Mouse (Mus musculus) retina, adult 2 months (tissue): ENCODE data around the gene Dusp27.
"Not testable (repeated sequence)": the region's sequence is repeated elsewhere in the genome, so short reads cannot be mapped to it uniquely, and the experiment has no call there.

Experiments used
- DNase-seq: peaks from one replicate; pipeline ENCODE4 v3.0.0-alpha.2; 2012; ENCODE audit warnings: low read depth, low spot score

The Dusp27 gene

GRCm38 (mm10) chr1:166142369-166142768, 14.6 kb upstream of the Dusp27 start:
- DNase-seq, result no peak

GRCm38 (mm10) chr1:166141868-166142267, 14.1 kb upstream of the Dusp27 start:
- DNase-seq, result not testable (repeated sequence)

GRCm38 (mm10) chr1:166139620-166140184, 12.0 kb upstream of the Dusp27 start:
- DNase-seq, result no peak

GRCm38 (mm10) chr1:166139113-166139512, 11.4 kb upstream of the Dusp27 start:
- DNase-seq, result no peak

GRCm38 (mm10) chr1:166138136-166138535, 10.4 kb upstream of the Dusp27 start:
- DNase-seq, result no peak

GRCm38 (mm10) chr1:166137244-166137938, 9.7 kb upstream of the Dusp27 start:
- DNase-seq, result no peak

- DNase-seq, result no peak
Measured at GRCm38 (mm10) chr1:166135091-166135740, 7.5 kb upstream of the Dusp27 start.

- DNase-seq, result no peak
Measured at GRCm38 (mm10) chr1:166132367-166132766, 4.6 kb upstream of the Dusp27 start.

GRCm38 (mm10) chr1:166130224-166130860, 2.6 kb upstream of the Dusp27 start, which contains the start of gene Gpa33:
TSS of gene Gpa33 (plus strand) at chr1:166130238.
- no peak for DNase-seq

GRCm38 (mm10) chr1:166128551-166128950, 829 bp upstream of the Dusp27 start:
- DNase-seq, result no peak

- DNase-seq, result no peak
Measured at GRCm38 (mm10) chr1:166126795-166127194, 927 bp downstream of the Dusp27 start.

GRCm38 (mm10) chr1:166126290-166126689, 1.4 kb downstream of the Dusp27 start:
- DNase-seq, result no peak

GRCm38 (mm10) chr1:166124932-166125593, 2.7 kb downstream of the Dusp27 start:
- DNase-seq, result no peak

GRCm38 (mm10) chr1:166123751-166124150, 4.0 kb downstream of the Dusp27 start:
- DNase-seq, result no peak

GRCm38 (mm10) chr1:166123045-166123444, 4.7 kb downstream of the Dusp27 start:
- no peak for DNase-seq

- no peak for DNase-seq
Measured at GRCm38 (mm10) chr1:166122114-166122513, 5.6 kb downstream of the Dusp27 start.

- no peak for DNase-seq
Measured at GRCm38 (mm10) chr1:166117866-166118639, 9.7 kb downstream of the Dusp27 start.

- no peak for DNase-seq
Measured at GRCm38 (mm10) chr1:166115719-166116118, 12.0 kb downstream of the Dusp27 start.

- no peak for DNase-seq
Measured at GRCm38 (mm10) chr1:166114986-166115385, 12.7 kb downstream of the Dusp27 start.

GRCm38 (mm10) chr1:166105464-166105863, 22.3 kb downstream of the Dusp27 start:
- DNase-seq, result no peak

- no peak for DNase-seq
Measured at GRCm38 (mm10) chr1:166104858-166105257, 22.9 kb downstream of the Dusp27 start.
